Mouse (Mus musculus) spleen, postnatal 14 days (tissue): Measurements from ENCODE around the gene Rfx7.
A peak's percentile ranks its signal among the peaks of the same experiment; 100 is the strongest.
"Not testable (repeated sequence)": the region's sequence is repeated elsewhere in the genome, so short reads cannot be mapped to it uniquely, and the experiment has no call there.

Experiments
- DNase-seq, 2 experiments: peaks; one replicate each; pipeline ENCODE4 v3.0.0; 2021 to 2022; ENCODE audit warnings: low spot score in 2 of 2

Rfx7 gene

DNA sequence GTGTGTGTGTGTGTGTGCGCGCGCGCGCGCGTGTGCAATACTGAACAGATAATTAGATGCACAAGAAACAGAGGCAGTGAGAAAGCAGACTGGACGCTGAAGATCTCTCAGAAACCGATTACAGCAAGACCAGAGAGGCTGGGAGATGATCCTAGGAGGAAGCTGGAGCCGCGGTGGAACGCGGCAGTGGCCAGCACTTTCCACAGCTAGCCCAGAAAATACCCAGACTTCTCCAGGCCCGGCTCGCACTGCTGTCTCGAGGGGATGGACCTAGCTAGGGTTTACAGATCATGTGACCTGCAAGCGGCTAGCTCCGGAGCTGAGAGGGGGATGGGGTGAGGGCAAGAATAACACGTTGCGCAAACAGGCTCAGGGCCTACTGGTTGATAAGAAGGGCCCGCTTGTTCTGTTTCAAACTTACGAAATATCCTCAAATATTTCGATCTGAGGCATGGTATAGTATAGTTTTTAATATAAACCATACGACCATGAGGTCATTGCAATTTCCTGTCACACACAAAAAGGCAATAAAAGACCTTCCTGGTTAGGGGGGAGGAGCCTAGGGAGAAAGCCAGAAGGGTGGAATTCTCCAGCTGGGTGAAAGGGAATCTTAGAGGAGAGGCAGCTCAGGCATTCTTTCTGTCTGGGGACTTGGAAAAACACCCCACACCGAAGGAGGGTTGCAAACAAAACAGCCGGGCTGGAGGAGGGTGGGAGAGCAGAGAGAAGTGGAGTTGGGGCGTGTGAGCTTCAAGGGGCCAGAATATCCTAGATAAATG, 108.0 kb downstream of the Rfx7 start:
- DNase-seq, result peak; percentile 28 to 50

DNA sequence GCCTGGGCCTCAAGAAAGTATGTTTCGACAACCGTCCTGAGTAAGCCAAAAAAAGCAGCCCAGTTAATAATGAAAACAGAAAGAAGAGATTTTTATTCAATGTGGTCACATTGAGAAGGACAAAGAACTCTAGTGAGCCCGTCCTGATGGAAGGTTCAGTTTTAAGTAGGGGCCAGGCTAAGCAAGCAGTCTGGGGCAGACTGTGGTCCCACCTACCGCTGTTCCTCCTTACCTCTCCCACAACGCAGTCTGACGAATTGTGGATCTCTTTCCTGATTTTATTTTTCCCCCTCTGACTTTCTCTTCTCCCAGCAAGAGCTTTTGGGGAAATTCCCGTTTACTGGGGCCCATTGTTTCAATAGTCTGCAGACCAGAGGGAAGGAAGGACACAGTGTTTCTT, 108.6 kb downstream of the Rfx7 start:
- DNase-seq, result no peak

DNA sequence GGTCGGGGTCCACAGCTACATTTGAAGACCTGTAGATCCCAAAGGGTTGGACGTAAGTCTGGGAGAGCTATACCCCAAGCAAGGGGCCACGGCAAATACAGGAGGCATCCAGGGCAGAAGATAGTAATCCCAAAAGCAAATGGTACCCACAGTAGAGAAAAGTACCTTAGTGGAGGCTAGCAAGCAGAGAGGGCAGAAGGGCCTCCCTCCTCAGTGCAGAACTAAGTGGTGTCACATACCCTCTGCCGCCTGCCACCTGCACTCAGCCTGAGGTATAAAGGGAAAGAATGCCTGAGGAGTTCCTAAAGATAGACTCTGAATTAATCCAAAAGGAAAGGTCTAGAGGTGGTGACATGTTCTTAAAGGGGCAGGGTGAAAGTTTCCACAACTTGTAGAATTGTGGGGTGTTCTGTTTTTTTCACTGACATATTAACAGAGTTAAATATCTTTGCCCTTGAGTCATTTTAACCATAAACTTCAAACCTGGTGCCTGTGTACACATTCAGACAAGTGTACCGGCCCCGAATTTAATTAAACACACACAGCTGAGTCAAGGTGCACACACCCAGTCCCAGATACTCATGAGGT, 109.1 kb downstream of the Rfx7 start:
- no peak for DNase-seq

DNA sequence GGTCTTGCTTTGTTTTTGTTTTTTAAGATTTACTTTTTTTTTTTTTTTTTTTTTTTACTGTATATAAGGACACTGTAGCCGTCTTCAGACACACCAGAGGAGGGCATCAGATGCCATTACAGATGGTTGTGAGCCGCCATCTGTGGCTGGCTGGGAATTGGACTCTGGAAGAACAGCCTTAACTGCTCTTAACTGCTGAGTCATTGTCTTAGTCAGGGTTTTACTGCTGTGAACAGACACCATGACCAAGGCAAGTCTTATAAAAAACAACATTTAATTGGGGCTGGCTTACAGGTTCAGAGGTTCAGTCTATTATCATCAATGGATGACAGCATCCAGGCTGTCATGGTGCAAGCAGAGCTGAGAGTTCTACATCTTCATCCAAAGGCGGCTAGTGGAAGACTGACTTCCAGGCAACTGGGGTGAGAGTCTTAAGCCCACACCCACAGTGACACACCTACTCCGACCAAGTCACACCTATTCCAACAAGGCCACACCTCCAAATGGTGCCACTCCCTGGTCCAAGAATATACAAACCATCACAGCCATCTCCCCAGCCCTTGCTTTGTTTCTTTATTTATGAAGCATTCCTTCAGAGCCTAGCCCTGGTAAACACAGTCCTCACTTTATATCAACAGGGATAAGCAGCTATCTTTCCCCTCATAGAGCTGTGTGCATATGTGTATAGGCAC, 110.9 kb downstream of the Rfx7 start:
- not testable (repeated sequence) for DNase-seq

DNA sequence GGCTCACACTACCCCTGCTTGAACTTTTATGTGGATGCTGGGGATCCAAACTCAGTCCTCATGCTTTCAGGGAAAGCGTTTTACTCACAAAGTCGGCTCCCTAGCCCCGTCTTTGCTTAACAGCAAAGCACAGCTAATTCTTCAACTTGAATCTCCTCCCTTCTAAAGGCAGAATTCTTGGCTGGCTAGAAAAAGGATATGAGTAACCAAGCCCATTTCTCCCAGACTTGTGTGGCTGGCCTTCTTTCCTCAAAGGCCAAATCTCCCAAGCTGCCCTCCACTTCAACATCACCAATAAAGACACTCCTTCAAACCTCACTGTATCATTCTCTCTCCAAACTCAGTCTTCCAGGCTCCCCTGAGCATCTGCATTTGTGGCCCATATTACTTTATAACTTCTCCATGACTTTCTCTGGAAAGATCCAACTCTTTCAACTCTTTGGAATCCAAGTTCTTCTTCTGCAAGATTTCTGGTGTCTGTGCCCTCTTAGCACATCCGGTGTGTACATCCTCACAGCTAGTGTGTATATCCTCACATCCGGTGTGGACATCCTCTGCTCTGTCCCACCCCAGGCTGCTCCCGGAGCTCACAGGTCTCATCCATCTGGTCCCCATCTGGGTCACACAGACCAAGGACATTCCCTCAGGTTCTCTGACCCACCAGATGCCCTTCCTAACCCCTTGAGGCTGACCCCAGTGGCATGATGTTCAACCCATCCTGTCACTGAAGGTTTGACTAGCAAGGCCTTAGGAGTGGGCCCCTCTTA, 111.8 kb downstream of the Rfx7 start:
- no peak for DNase-seq

DNA sequence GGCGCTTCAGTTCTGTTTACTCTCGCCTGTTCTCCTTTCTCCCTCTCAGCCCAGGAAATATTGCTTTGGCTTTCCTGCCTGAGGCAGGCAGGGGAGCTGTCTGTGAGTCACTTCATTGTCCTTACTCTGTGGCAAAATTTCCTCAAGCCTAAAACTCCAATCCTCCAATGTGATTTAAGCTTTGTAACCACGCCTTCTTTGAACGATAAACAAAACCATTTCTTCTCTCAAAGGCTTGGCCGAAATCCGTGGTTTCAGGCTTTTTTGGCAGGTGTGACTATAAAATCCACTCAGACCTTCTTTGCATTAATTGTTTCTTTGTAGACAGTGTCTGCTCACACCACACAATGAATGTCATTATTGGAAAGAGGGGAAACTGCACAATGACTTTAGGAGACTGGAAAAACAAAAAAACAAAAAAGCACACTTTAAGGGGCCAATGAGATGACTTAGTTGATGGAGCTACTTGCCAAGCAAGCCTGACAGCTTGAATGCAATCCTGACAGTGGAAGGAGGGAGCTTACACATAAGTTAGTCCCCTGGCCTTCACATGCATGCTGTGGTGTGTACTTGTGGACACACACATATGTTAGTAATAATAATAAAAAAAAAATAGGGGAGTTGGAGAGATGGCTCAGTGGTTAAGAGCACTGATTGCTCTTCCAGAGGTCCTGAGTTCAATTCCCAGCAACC, 112.5 kb downstream of the Rfx7 start:
- DNase-seq, result no peak

DNA sequence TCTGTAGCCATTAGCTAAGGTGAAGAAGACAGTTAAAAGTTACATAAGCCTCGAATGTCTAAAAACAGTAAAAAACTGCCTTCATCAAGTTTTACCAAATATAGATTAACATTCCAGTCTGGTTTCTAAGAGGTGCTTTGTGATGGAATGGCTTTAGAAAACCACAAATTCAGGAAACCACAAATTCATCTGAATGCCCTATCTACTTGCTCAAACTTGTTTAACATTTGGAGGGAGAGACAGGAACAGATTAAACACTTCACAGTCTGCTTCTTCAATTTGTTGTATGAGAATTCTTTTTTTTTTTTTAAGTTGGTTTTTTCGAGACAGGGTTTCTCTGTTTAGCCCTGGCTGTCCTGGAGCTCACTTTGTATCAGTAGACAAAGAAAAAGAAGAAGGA, 117.7 kb downstream of the Rfx7 start:
- no peak for DNase-seq

DNA sequence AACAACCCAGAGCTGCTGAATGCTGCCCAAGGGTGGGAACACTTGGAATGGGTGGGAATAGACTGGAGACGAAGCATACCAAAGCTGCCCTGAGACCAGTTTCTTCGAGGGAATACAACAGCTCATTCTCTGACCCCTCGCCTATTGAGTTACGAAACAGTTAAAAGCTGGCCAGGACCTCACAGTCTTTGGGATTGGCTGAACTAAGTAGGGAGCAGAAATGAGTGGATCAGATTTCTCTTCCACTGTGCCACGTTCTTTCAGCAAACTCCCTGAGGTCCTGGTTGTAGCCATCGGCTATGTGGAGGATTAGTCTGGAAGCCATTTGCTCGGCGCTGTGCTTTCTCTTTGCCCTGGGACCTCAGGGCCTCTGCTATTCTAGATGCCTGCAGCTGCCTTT, 120.9 kb downstream of the Rfx7 start:
- DNase-seq, result no peak

DNA sequence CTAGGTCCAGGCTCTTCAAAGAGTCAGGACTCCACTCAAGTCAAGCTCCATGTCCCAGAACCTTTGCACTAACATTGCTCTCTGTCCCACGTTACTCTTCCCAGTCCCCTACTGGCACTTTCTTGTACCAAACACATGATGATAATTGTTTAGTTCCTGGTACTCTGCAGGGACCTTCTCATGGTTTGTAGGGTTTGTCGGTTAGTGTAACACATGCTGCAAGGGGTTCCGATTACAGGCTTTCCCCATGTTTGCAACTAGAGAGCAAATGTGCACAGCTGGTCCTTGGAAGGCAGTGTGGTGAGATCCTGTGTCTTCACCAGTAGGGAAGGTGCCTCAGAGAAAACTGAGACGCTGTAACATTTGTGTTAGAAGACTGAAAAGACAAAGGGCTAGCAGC, 121.5 kb downstream of the Rfx7 start:
- no peak for DNase-seq

DNA sequence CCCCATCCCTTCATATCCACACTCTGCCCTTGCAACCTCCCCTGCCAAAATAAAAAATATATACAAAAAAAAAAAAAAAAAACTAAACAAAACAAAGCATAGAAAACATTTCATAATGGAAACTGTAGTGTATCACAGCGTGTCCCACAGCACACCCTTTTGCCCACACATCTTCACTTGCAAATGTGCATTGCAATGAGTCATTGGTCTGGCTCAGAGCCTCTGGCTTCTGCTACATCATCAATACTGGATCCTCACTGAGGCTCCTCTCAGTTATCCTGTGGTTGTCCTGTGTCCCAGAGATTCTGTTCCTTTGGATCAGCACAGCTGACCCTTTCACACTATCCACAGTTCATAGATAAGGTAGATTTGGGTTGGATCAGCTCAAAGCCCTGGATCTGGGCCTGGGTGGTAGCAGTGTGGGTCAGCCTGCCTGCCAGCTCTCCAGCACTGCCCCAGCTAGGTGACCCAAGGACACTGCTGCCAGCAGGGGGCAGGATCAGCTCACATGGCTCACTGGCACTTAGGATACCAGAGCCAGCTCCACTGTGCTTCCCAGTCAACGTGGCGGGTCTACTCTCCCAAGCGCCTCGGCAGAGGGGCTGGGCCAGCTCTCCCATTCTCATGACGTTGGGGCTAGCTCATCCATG, 122.7 kb downstream of the Rfx7 start:
- DNase-seq, result peak; percentile 46 to 60

DNA sequence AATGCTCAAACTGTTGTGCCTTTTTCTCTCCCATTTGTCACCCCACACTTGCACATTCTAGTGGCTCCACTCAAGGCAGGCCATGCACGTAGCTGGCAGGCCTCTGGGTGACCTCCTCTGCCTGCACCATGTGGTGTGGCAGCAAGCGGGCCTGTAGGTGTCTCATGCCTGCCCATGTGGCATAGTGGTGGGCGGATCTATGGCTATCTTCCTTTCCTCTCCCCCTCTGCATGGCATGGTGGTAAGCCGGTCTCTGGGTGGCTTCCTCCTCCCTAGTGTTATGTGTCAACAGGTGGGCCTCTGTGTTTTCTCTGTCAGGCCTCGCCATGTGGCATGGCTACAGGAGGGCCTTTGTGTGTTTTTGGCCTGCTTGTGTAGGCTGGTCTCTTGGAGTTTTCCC, 123.6 kb downstream of the Rfx7 start:
- DNase-seq, result no peak

DNA sequence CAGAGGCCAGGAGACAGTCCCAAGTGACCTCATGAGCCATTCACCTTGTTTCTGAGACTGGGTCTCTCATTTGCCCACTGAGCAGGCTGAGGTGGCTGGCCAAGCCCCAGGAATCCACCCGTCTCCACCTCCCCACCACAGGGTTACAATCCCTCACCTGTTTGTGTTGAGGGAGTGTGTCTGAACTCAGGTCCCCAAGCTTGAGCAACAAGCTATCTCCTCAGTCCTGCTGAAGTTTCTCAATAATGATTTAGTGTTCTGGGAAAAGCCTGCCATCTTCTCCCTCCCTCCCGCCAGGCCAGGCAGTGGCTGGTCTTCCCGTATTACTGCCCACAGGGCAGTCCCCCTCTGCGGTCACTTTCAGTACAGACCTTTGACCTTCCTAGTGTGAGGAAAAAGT, 124.5 kb downstream of the Rfx7 start:
- no peak for DNase-seq

DNA sequence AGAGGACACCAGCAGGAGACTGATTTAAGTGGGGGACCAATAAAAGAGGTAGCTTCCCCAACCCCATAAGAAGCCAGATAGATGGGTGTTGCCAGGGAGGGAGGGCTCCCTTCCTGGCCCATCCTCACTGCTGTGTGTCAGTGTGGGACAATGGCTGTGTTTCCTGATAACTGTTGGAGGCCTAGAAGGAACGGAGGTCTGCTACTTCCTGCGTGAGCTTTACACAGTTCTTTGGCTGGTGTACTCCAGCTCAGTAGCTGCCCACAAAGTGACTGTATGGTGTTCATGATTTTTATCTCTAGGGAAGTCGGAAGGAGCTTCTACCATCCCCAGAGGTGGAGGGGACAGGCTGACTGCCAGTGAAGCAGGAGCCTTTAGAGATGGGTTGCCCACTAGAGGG, 124.9 kb downstream of the Rfx7 start:
- DNase-seq, result no peak

DNA sequence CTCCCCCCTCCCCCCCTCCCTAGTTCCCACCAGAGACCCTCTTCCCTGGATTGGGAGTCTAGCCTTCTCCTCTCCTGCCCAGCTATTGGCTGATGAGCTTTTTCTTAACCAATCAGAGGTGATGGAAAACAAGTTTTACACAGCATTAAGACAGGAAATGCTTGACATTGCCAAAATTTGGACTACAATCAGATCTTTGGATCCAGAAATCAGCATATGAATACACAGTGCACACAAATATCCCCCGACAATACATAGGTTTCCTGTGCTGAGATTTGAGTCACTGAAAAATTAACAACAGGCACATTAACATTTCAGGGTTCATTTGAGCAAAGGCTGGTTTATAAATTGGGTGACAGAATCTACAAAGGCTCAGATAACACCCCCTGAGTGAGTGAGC, 125.7 kb downstream of the Rfx7 start:
- DNase-seq, result no peak

DNA sequence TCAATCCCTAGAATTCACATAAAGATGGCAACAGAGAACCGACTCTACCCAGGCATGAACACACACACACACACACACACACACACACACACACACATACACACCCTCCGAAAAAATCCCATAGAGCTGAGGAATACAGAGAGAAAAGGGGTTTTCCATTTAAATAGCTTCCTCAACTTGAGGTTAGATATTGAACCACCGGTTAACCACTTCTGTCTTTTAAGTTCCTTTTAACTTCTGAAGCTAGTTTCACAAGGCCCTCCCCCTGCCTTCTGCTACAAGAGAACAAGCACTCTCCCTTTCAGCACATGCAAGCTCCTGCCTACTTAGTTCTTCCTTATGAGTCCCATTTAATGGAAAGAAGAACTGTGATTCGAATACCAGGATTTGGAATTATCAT, 128.1 kb downstream of the Rfx7 start:
- peak in 1 of 2 experiments; percentile 36 for DNase-seq

DNA sequence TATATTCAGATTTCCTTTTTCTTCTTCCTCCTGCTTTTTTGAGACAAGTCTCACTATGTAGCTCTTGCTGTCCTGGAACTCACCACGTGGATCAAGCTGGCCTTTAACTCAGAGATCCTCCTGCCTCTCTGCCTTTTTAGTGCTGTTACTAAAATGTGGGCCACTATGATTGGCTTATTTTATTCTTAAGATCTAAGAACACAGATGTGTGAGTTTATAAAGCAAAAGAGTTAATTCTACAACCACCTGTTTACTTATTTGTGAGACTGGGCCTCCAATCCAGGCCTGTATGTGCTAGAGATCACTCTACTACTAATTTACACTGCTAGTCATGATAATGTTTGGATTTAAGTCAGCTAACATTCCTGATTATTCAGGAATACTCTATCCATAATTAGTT, 128.9 kb downstream of the Rfx7 start:
- DNase-seq, result no peak

DNA sequence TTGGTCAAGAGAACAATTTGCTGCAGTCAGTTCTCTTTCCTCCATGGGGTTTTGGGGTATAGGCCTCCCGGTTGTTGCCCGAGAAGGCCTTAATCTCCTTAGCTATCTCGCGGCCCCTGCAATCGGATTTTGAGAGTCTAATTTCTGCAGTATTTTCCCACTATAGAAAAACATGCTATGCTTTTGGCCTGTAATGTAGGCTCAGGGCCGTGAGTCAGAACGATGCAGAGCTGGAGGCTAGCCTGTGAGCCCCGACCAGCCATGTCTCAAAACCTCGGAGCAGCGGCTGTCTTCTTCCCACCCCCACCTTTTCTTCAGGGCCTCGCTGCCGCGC, 129.5 kb downstream of the Rfx7 start:
- no peak for DNase-seq

DNA sequence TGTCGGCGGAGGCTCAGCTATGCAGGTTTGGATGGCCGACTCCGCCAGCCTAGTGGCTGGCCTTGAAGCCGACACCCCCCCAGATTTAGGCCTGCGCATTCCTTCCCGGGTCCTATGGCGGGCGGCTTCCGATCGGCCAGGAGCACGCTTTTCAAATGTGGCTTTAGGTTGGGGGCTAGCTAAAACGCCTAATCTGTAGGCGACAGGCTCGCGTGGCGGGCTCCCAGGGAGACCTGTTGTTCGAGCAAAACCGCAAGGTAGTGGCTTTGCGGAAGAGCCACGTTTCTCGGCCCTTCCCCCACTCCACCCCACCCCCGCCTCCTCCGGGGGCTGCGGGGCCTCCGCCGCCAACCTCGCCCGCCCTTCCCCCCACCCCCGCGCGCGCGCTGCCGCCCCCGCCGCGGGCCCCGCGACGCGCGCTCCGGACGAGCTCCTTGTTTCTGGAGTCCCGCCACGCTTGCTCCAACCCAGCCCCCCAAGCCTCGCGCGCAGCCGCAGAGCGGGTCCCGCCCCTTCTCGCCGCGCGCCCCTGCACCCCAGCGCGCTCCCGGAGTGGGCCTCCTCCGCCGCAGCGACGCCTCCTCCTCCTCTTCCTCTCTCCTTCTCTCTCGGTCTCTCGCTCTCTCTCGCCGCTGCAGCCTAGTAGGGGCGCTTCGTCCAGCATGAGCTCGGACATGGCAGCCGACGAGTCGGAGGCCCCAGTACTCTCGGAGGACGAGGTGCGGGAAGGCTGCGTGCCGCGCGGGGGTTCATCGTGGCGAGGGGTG, 130.0 kb downstream of the Rfx7 start, which contains the start of gene Nedd4:
TSS of gene Nedd4 (plus strand) at position 452 of the 767 bp plus-strand sequence.
- DNase-seq, result peak; percentile 77 to 83

DNA sequence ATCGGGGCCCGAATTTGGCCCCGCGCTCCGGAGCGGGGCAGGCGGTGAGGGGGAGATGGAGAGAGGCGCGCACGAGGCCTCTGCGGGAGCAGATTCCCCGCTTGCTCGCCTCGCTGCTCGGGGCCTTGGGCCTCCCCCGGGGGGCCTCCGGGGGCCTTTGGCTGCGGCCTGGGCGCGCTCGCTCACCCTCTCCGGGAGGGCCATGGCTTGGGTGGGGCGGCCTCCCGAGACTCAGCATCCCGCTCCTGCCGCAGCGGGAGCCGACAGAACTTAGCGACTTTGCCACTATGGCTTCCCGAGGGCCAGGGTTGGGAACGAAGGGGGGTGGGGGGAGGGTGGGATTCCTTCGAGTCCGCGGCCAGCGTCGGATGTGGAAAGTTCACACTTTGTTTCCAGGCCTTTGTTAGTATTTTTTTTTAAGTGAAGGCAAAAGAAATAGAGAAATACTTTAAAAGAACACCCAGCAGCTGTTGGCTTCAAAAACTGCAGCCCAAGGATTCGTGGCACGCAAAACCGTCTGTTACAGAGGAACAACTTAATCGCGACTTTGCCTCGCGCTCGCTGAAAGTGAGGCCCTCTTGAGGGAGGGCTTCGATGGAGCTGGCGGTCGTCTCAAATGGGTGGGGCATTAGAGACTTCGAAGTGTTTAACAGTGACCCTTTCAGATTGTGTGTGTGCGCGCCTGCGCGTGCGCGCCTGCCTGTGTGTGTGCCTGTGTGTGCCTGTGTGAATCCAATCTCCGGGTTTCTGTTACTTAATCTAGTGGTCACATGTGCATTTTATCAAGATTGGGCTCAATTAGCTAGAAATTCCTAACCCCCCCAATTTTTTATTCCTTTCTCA, 130.9 kb downstream of the Rfx7 start:
- DNase-seq, result peak; percentile 21 to 44

DNA sequence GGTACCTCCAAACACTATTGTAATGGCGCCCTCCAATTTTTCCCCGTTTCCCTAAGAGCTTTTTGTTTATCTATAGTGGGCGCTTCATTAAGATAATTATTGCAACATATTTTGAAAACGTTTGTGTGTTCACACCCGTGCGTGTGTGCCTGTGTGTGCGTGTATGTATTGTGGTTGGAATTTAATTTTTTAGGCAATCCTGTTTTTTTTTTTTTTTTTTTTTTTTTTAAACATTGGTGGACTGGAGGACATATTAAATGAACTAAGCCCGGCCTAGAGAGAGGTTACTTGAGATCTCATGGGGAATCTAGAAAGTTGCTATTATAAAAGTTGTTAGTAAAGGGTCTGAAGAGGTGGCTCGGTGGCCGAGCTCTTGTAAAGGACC, 131.5 kb downstream of the Rfx7 start:
- DNase-seq, result no peak
